Mouse (Mus musculus) heart, embryonic 12.5 days (tissue): Measurements from ENCODE around the gene Zfp423. TPM values are rescaled to one million over a fixed set of nuclear protein-coding genes. Genes with fewer than 3 reads are reported as not detected.

Source experiments
- ATAC-seq: fragments of 200-750 bp; cut with Nextera tagmentation; 2 replicates; pipeline ENCODE4 v1.8.0; 2017; ENCODE audit warnings: moderate TSS enrichment, moderate library complexity; ENCODE audit not compliant: insufficient number of reproducible peaks, low FRiP score
- H3K27ac ChIP-seq: fragments of 300-500 bp; sonication (generic); 2 replicates; pipeline ENCODE4 v1.5.1; 2016; ENCODE audit warnings: mild to moderate bottlenecking, moderate library complexity; ENCODE audit not compliant: poor library complexity, severe bottlenecking
- H3K27me3 ChIP-seq: fragments of 300-500 bp; sonication (generic); replicated peaks from 2 replicates; pipeline ENCODE4 v1.6.1; 2016; ENCODE audit warnings: mild to moderate bottlenecking, moderate library complexity
- H3K36me3 ChIP-seq: fragments of 300-500 bp; sonication (generic); 2 replicates; pipeline ENCODE4 v1.6.1; 2016; ENCODE audit warnings: mild to moderate bottlenecking, moderate library complexity
- H3K4me1 ChIP-seq: fragments of 300-500 bp; sonication (generic); replicated peaks from 2 replicates; pipeline ENCODE4 v1.6.1; 2016; ENCODE audit warnings: mild to moderate bottlenecking
- H3K4me2 ChIP-seq: fragments of 300-500 bp; sonication (generic); 2 replicates; pipeline ENCODE4 v1.6.1; 2016; ENCODE audit warnings: mild to moderate bottlenecking, moderate library complexity
- H3K4me3 ChIP-seq: fragments of 300-500 bp; sonication (generic); 2 replicates; pipeline ENCODE4 v1.5.1; 2016; ENCODE audit warnings: mild to moderate bottlenecking
- H3K9ac ChIP-seq: fragments of 300-500 bp; sonication (generic); 2 replicates; pipeline ENCODE4 v1.6.1; 2016; ENCODE audit warnings: mild to moderate bottlenecking, moderate library complexity
- H3K9me3 ChIP-seq: fragments of 300-500 bp; sonication (generic); replicated peaks from 2 replicates; pipeline ENCODE4 v1.6.1; 2016; ENCODE audit warnings: mild to moderate bottlenecking, moderate library complexity
- WGBS: fragments of 180-500 bp; shearing (Covaris S2); methylation state at CpG from one replicate; pipeline ENCODE4 v1.1.7; 2016; 5-methylcytosine and 5-hydroxymethylcytosine counted together
- polyA plus RNA-seq: library from polyadenylated mRNA; unstranded; fragments of >200 nt; fragmentation: Nextera tagmentation; extraction: Ambion mirVana; gene quantifications from 2 replicates; pipeline ENCODE4 v1.2.1, GENCODE M21; 2016

The Zfp423 gene
- polyA plus RNA-seq, 1 experiment from 2014 or later = 6.3 TPM

DNA sequence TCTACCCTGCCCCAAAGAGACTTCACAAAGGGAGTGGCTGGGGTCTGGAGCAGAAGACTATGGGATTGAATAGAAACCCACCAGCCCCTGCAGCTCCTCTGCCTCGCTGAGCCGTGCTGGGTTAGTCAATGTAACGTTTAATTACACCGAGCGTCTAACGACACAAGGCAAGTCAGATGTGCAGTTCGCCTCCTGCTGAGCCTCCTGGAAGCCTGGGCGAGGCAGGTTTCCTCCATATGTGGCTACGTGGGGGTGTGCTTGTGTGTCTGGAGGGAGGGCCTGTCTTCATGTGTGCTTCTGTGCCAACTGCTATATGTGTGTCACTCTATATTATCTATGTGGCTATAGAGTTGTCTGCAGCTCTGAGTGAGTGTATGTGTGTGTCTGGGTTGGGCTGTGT is 311.6 kb downstream of the Zfp423 start:
- no peak overlapping the region for H3K4me3 ChIP-seq
- no peak overlapping the region for H3K4me2 ChIP-seq
- no peaks in the 10 kb centered on the region for H3K9me3 ChIP-seq
- peaks cover 9% of the 10 kb centered on the region; the same call in 1 of the 2 replicates for H3K27me3 ChIP-seq
- no peak overlapping the region for H3K9ac ChIP-seq
- no peak for ATAC-seq
- WGBS = 81% methylated on average over 9 of the region's 9 CpGs
- no peaks in the 10 kb centered on the region for H3K4me1 ChIP-seq
- H3K36me3 ChIP-seq = no peaks in the 10 kb centered on the region
- no peak overlapping the region for H3K27ac ChIP-seq

DNA sequence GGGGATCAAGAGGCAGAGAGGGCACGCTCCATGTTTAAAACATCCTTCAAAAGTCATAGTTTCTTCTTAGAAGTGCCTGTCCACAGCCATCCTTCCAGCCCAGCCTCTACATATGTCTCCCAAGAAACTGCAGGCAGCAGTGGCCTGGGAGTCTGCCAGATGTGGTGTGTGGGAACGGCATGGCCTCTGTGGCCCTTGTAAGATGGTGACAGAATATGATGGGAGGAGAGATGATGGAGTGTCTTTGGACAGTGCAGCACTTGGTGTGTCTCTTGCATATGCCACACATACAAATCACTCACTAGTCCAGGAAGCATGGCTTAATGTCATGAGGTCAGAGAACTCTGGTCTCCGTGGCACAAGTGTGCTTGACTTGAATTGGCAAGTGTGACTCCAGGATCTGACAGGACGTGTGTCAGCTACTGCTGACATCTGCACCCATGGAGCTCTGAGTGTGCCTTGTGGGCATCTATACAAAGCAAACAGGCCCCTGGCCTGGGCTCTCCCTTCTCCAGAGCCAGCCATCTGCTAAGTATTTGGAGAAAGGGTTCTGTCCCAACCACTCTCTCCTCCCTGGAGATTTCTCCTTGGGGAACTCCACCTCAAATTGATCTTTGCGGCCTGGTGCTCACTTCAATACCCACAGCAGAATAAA is 313.4 kb downstream of the Zfp423 start:
- Histone ChIP-seq H3K27ac (no peak overlapping the region), H3K36me3 (no peaks in the 10 kb centered on the region), H3K4me1 (no peaks in the 10 kb centered on the region), H3K9ac (no peak overlapping the region), H3K27me3 (peaks cover 9% of the 10 kb centered on the region; the same call in 1 of the 2 replicates), H3K9me3 (no peaks in the 10 kb centered on the region), H3K4me2 (no peak overlapping the region), H3K4me3 (no peak overlapping the region)
- WGBS = 65% methylated on average over 5 of the region's 5 CpGs
- no peak for ATAC-seq

DNA sequence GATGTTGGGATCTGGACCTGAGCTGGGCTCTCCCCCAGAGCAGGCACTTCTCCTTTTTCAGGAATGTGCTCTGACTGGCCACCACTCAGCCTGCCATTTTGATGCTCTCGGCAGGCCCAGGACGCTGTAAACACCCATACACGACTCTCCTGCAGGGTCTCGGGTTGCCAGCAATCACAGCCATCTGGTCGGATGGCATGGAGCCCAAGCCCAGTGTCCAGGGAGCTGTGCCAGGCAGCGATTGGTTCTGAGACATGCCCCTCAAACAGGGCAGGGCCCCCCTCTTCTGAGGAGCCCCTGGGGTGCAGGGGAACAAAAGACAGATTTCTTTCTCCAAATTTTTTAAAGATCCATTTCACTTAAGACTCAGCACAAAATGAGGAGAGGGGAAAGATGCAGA is 314.0 kb downstream of the Zfp423 start:
- no peaks in the 10 kb centered on the region for H3K9me3 ChIP-seq
- no peak for ATAC-seq
- H3K4me2 ChIP-seq = no peak overlapping the region
- no peak overlapping the region for H3K27ac ChIP-seq
- H3K4me3 ChIP-seq = no peak overlapping the region
- peaks cover 9% of the 10 kb centered on the region; the same call in 1 of the 2 replicates for H3K27me3 ChIP-seq
- 43% methylated on average over 6 of the region's 6 CpGs for WGBS
- no peaks in the 10 kb centered on the region for H3K36me3 ChIP-seq
- H3K9ac ChIP-seq = no peak overlapping the region
- no peaks in the 10 kb centered on the region for H3K4me1 ChIP-seq

DNA sequence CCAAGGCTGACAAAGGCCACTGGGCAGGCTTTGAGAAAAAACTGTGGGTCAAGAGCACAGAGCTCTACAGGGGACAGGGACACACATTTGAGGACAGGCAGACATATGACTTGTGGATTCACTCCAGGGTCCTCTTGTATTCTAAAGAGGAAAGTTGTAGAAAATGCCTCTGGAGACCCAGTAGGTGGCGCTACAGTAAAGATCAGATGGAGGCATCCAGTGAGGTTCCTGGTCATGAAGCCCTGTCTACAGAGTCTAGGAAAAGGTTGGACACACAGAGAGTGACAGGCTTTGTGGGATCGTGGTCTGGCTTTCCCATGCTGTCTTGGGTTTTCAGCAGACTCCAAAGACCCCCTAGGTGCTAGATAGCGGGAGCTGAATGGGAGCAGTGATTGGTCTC is 318.5 kb downstream of the Zfp423 start:
- no peaks in the 10 kb centered on the region for H3K9me3 ChIP-seq
- H3K36me3 ChIP-seq = no peaks in the 10 kb centered on the region
- no peak for ATAC-seq
- 46% methylated on average over 3 of the region's 3 CpGs for WGBS
- H3K9ac ChIP-seq = no peak overlapping the region
- H3K4me1 ChIP-seq = no peaks in the 10 kb centered on the region
- no peak overlapping the region for H3K27ac ChIP-seq
- H3K27me3 ChIP-seq = no peaks in the 10 kb centered on the region; the same call in 1 of the 2 replicates
- no peak overlapping the region for H3K4me2 ChIP-seq
- no peak overlapping the region for H3K4me3 ChIP-seq

DNA sequence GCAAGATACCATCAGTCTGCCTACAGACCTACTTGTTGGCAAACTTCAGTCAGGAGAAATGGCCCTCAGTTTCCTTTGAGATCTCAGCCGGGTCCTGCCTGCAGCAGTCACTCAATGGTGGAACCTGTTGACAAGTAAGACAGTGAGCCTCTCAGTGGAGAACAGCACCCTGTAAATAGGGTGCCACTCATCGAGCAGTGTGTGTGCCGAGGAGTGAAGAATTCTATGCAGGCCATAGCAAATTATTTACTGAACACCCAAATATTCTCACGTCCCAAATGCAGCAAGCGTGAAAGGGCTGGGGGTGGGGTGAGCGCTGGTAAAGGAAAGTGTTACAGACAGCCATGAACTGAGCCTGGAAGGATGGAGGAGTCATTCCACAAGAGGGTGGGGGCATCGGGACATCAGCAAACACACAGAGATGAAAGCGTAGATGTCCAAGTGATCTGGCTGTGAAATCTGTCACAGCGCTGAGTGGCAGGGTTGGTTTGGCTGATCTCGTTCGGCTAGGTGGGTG is 323.1 kb downstream of the Zfp423 start:
- ATAC-seq = no peak
- H3K27ac ChIP-seq = no peak overlapping the region
- no peak overlapping the region for H3K4me2 ChIP-seq
- no peaks in the 10 kb centered on the region for H3K36me3 ChIP-seq
- peaks cover 7% of the 10 kb centered on the region; the same call in 1 of the 2 replicates for H3K4me1 ChIP-seq
- H3K9me3 ChIP-seq = no peaks in the 10 kb centered on the region
- no peaks in the 10 kb centered on the region for H3K27me3 ChIP-seq
- no peak overlapping the region for H3K9ac ChIP-seq
- H3K4me3 ChIP-seq = no peak overlapping the region
- WGBS = 70% methylated on average over 11 of the region's 11 CpGs

DNA sequence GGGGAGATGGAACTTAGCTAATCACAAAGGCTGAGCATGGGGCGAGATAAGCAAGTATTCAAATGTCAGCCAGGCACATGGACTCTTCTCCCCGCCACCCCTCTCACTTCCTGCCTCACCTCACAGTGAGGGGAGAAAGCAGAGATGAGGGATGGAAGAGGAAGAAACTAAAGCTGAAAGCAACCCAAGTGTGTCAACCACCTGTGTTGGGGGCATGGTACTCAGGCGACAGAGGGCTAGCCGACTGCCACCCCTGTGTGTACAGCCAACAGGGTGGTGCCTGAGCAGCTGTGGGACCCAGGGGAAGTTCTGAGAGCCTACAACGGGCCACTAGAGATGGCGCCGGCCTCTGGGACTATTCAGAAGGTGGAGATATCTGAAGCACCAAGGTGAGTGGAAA is 327.6 kb downstream of the Zfp423 start:
- WGBS = 59% methylated on average over 7 of the region's 7 CpGs
- Histone ChIP-seq H3K9me3 (no peaks in the 10 kb centered on the region), H3K4me3 (no peak overlapping the region), H3K36me3 (no peaks in the 10 kb centered on the region), H3K27ac (no peak overlapping the region), H3K9ac (no peak overlapping the region), H3K4me1 (peaks cover 7% of the 10 kb centered on the region; the same call in 1 of the 2 replicates), H3K4me2 (no peak overlapping the region), H3K27me3 (peaks cover 13% of the 10 kb centered on the region)
- no peak for ATAC-seq

DNA sequence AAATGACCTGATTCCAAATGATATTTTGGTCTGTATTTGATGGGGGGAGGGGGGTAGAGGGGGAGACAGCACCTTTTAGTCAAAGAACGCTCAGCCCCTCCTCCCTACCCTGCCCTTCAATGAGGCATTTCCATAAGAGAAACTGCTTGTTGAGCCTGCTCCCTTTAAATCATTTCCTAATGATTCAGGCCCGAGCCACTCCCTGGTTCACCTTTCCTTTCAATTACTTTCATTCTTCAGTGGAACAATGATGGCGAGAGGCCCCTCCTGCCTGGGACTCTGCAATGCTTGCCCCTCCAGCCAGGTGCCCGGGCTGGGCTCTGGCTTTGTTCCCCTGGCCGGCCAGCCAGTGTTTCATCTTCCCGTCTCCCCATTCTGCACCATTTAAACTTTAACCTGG is 329.7 kb downstream of the Zfp423 start:
- H3K4me1 ChIP-seq = peaks cover 7% of the 10 kb centered on the region; the same call in 1 of the 2 replicates
- H3K9me3 ChIP-seq = peaks cover 6% of the 10 kb centered on the region; the same call in 1 of the 2 replicates
- H3K4me3 ChIP-seq = no peak overlapping the region
- 45% methylated on average over 6 of the region's 6 CpGs for WGBS
- no peaks in the 10 kb centered on the region for H3K36me3 ChIP-seq
- H3K9ac ChIP-seq = no peak overlapping the region
- H3K27me3 ChIP-seq = peaks cover 13% of the 10 kb centered on the region
- no peak overlapping the region for H3K4me2 ChIP-seq
- ATAC-seq = no peak
- H3K27ac ChIP-seq = no peak overlapping the region

DNA sequence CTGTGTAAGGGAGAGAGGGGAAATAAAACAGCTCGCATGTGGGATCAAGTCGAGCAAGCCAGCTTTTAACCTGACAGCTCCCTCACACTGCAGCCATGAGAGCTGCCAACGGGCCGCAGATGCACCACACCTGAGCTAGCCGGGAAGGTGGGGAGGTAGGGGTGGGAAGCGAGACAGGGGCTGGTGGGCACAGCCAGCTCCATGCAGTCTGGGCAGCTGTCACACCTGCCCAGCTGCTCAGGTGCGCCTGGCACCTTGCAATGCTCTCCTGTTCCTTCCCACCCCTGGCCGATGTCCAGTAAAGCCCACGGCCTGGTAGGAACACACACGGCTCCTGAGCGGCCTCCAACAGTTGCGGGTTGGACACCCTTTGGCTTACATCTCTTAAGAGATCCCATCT is 338.2 kb downstream of the Zfp423 start:
- Histone ChIP-seq H3K9me3 (peaks cover 6% of the 10 kb centered on the region; the same call in 1 of the 2 replicates), H3K27me3 (peaks cover 17% of the 10 kb centered on the region), H3K4me2 (no peak overlapping the region), H3K4me3 (no peak overlapping the region), H3K9ac (no peak overlapping the region), H3K36me3 (no peaks in the 10 kb centered on the region), H3K27ac (no peak overlapping the region), H3K4me1 (peaks cover 5% of the 10 kb centered on the region; the same call in 1 of the 2 replicates)
- 78% methylated on average over 12 of the region's 12 CpGs for WGBS
- no peak for ATAC-seq

DNA sequence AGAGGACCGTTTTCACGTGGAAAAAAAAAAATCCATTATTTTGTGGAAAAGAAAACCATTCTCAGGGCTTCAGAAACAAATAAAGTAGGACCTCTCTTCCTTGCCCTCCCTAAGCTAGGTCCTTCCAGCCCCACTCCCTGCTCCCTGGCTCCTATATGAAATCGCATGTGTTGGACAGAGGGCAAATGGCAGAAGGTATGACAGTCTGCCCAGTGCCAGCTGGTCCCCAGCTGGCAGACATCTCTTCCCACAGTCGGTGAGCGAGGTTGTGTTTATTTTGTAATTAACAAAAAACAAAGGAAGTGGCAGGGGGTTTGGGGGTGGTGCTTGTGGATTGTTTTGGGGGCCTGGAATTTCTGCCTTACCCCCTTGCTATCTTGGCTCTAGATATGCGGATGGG is 339.2 kb downstream of the Zfp423 start:
- no peaks in the 10 kb centered on the region for H3K36me3 ChIP-seq
- no peak overlapping the region for H3K9ac ChIP-seq
- H3K9me3 ChIP-seq = no peaks in the 10 kb centered on the region
- no peak overlapping the region for H3K4me2 ChIP-seq
- H3K27ac ChIP-seq = no peak overlapping the region
- H3K4me1 ChIP-seq = peaks cover 5% of the 10 kb centered on the region; the same call in 1 of the 2 replicates
- 52% methylated on average over 6 of the region's 6 CpGs for WGBS
- H3K4me3 ChIP-seq = no peak overlapping the region
- no peak for ATAC-seq
- H3K27me3 ChIP-seq = peaks cover 25% of the 10 kb centered on the region

DNA sequence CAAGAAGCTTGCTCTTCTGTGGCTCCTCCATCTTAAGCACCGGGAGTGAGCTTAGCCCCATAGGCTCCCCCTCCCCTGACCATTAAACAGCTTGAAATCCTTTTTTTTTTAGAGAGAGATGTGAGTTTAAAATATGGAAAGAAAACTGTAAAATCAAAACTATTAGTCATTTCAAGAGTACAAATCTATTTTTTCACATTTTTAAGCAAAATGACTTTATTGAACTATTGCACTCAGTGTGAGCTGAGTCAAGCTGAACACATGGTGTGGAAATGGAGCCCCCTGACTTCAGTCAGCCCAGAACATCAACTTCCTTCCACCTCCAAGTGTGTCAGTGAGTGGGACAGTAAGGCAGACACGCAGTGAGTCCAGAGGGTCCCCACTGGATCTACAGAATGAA is 339.9 kb downstream of the Zfp423 start:
- Histone ChIP-seq H3K27ac (no peak overlapping the region), H3K4me2 (no peak overlapping the region), H3K27me3 (peaks cover 28% of the 10 kb centered on the region), H3K4me3 (no peak overlapping the region), H3K9ac (no peak overlapping the region), H3K4me1 (peaks cover 5% of the 10 kb centered on the region; the same call in 1 of the 2 replicates), H3K36me3 (no peaks in the 10 kb centered on the region), H3K9me3 (no peaks in the 10 kb centered on the region)
- WGBS = 69% methylated on average over 2 of the region's 2 CpGs
- no peak for ATAC-seq

DNA sequence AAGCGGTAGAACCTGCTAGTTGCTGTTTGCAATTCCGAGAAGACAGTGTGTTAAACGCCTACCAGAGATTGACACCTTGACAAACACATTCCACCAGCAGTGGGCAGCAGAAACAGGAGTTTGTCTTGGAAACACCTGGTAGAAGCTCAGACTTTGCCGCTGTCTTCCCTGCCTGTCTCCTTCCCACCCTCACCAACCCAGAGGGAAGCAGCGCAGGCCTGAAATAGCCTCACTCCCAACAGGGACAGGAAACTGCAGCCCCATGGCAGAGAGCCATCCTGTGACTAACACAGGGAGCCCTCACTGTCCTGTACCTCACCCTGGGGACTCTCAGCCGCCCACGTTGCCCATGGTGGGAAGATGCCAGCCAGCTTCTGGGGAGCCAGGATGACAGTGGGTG is 340.3 kb downstream of the Zfp423 start:
- Histone ChIP-seq H3K4me3 (no peak overlapping the region), H3K4me2 (no peak overlapping the region), H3K9me3 (no peaks in the 10 kb centered on the region), H3K27me3 (peaks cover 28% of the 10 kb centered on the region), H3K27ac (no peak overlapping the region), H3K9ac (no peak overlapping the region), H3K4me1 (peaks cover 5% of the 10 kb centered on the region; the same call in 1 of the 2 replicates), H3K36me3 (no peaks in the 10 kb centered on the region)
- 39% methylated on average over 7 of the region's 7 CpGs for WGBS
- ATAC-seq = no peak

DNA sequence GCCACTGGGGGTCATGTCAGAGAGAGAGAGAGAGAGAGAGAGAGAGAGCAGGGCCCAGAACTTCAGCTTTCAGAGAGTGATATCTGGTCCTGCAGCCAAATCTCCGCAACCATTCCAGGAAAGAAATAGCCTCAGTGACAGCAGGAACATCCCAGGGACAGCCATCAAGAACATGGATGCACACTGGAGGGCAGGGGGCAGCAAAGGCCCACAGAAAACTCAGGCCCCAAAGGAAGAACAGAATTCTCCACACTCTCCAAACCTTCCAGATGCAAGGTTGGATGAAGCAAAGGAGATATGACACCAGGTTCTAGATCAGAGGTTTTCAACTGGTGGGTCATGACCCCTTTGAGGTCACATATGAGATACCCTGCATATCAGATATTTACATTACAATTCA is 345.7 kb downstream of the Zfp423 start:
- H3K9ac ChIP-seq = no peak overlapping the region
- H3K4me2 ChIP-seq = no peak overlapping the region
- no peaks in the 10 kb centered on the region for H3K36me3 ChIP-seq
- peaks cover 24% of the 10 kb centered on the region for H3K27me3 ChIP-seq
- no peak overlapping the region for H3K27ac ChIP-seq
- WGBS = 70% methylated on average over 1 of the region's 1 CpGs
- ATAC-seq = no peak
- H3K9me3 ChIP-seq = no peaks in the 10 kb centered on the region
- no peaks in the 10 kb centered on the region for H3K4me1 ChIP-seq
- no peak overlapping the region for H3K4me3 ChIP-seq
